Mouse (Mus musculus) CH12.LX (cell line): ENCODE measurements around the gene Kncn. TPM values are rescaled to one million over a fixed set of nuclear protein-coding genes. Genes with fewer than 3 reads are reported as not detected.

ENCODE experiments used
- DNase-seq: peaks from one replicate; pipeline ENCODE4 v3.0.0-alpha.2; 2013; ENCODE audit errors: extremely low read depth
- H3K27ac ChIP-seq: 2 replicates; pipeline ENCODE4 v1.5.1; 2012; ENCODE audit warnings: low read depth, mild to moderate bottlenecking, control low read depth, moderate library complexity; ENCODE audit not compliant: insufficient read depth
- H3K27me3 ChIP-seq: replicated peaks from 2 replicates; pipeline ENCODE3; 2012; ENCODE audit warnings: inconsistent platforms
- H3K36me3 ChIP-seq, 2 experiments: replicated peaks in 1 of 2; 2 replicates each; pipeline versions ENCODE3 to v1.6.1; 2012; ENCODE audit warnings: inconsistent platforms in 1 of 2, low read length in 1 of 2, mild to moderate bottlenecking in 1 of 2, mixed read lengths in 1 of 2, moderate library complexity in 1 of 2; ENCODE audit not compliant: control insufficient read depth in 1 of 2, insufficient read depth in 1 of 2
- H3K4me1 ChIP-seq, 2 experiments: 2 replicates each; pipeline ENCODE4 v1.6.1; 2012; ENCODE audit warnings: inconsistent platforms in 1 of 2, moderate library complexity in 1 of 2; ENCODE audit not compliant: insufficient read depth in 2 of 2, control insufficient read depth in 1 of 2
- H3K4me2 ChIP-seq: 2 replicates; pipeline ENCODE4 v1.6.1; 2012; ENCODE audit warnings: low read depth, mild to moderate bottlenecking, control low read depth; ENCODE audit not compliant: poor library complexity, insufficient read depth, severe bottlenecking
- H3K4me3 ChIP-seq, 3 experiments: fragments of 150-350 bp in 1 of 3; sonication (generic) in 1 of 3; replicated peaks in 1 of 3; 2 replicates each; pipeline versions ENCODE3 to v1.5.1; 2011 to 2012; ENCODE audit warnings: low read depth in 2 of 3, low read length in 2 of 3, mild to moderate bottlenecking in 2 of 3, moderate library complexity in 2 of 3, control low read depth in 1 of 3, improper control_type of control experiment in 1 of 3, inconsistent platforms in 1 of 3, mixed read lengths in 1 of 3; ENCODE audit not compliant: poor library complexity in 1 of 3
- H3K79me2 ChIP-seq: replicated peaks from 2 replicates; pipeline ENCODE4 v1.6.1; 2012; ENCODE audit warnings: mild to moderate bottlenecking, moderate library complexity; ENCODE audit not compliant: control insufficient read depth, poor library complexity, insufficient read depth, severe bottlenecking; ENCODE audit errors: extremely low read depth
- H3K9ac ChIP-seq: 2 replicates; pipeline ENCODE4 v1.6.1; 2012; ENCODE audit warnings: low read depth, mild to moderate bottlenecking, control low read depth, moderate library complexity; ENCODE audit not compliant: insufficient read depth
- H3K9me3 ChIP-seq: replicated peaks from 2 replicates; pipeline ENCODE3; 2012; ENCODE audit warnings: low read length, inconsistent platforms, mixed read lengths
- CHD2 ChIP-seq: IDR thresholded peaks from 2 replicates; pipeline ENCODE4 v1.6.1; 2011; ENCODE audit warnings: low read length, improper control_type of control experiment
- ETS1 ChIP-seq: conservative IDR thresholded peaks from 2 replicates; pipeline ENCODE4 v1.6.1; 2012; ENCODE audit warnings: low read depth, mild to moderate bottlenecking, inconsistent platforms, low read length, improper control_type of control experiment, moderate library complexity
- IRF4 ChIP-seq: IDR thresholded peaks from 2 replicates; pipeline ENCODE4 v1.6.1; 2014; ENCODE audit warnings: low read depth, mild to moderate bottlenecking, inconsistent platforms, low read length, improper control_type of control experiment
- JUN ChIP-seq: IDR thresholded peaks from 2 replicates; pipeline ENCODE4 v1.6.1; 2011; ENCODE audit warnings: low read depth, mild to moderate bottlenecking, low read length, improper control_type of control experiment, moderate library complexity; ENCODE audit not compliant: insufficient read depth
- JUND ChIP-seq: conservative IDR thresholded peaks from 2 replicates; pipeline ENCODE4 v1.6.1; 2011; ENCODE audit warnings: low read depth, low read length, improper control_type of control experiment
- MAX ChIP-seq: IDR thresholded peaks from 2 replicates; pipeline ENCODE4 v1.6.1; 2011; ENCODE audit warnings: low read length, improper control_type of control experiment
- MEF2A ChIP-seq: IDR thresholded peaks from 2 replicates; pipeline ENCODE4 v1.6.1; 2014; ENCODE audit warnings: low read depth, mild to moderate bottlenecking, inconsistent platforms, low read length, improper control_type of control experiment, borderline replicate concordance
- NELFE ChIP-seq: IDR thresholded peaks from 2 replicates; pipeline ENCODE4 v1.6.1; 2011; ENCODE audit warnings: low read depth, low read length, improper control_type of control experiment
- NRF1 ChIP-seq: IDR thresholded peaks from 2 replicates; pipeline ENCODE4 v1.6.1; 2014; ENCODE audit warnings: low read depth, mild to moderate bottlenecking, inconsistent platforms, low read length, improper control_type of control experiment, moderate library complexity
- PAX5 ChIP-seq: IDR thresholded peaks from 2 replicates; pipeline ENCODE4 v1.6.1; 2012; ENCODE audit warnings: low read length, inconsistent platforms, mixed read lengths
- POLR2AphosphoS2 ChIP-seq: IDR thresholded peaks from 2 replicates; pipeline ENCODE4 v1.6.1; 2011; ENCODE audit warnings: low read depth, low read length, improper control_type of control experiment
- RCOR1 ChIP-seq: conservative IDR thresholded peaks from 2 replicates; pipeline ENCODE4 v1.6.1; 2012; ENCODE audit warnings: low read depth, mild to moderate bottlenecking, inconsistent platforms, low read length, improper control_type of control experiment
- SMC3 ChIP-seq: IDR thresholded peaks from 2 replicates; pipeline ENCODE4 v1.6.1; 2011; ENCODE audit warnings: low read depth, low read length, improper control_type of control experiment
- TBP ChIP-seq: conservative IDR thresholded peaks from 2 replicates; pipeline ENCODE4 v1.6.1; 2011; ENCODE audit warnings: low read depth, low read length, improper control_type of control experiment
- USF2 ChIP-seq: conservative IDR thresholded peaks from 2 replicates; pipeline ENCODE4 v1.6.1; 2011; ENCODE audit warnings: low read depth, low read length, improper control_type of control experiment
- ZMIZ1 ChIP-seq: IDR thresholded peaks from 2 replicates; pipeline ENCODE4 v1.6.1; 2012; ENCODE audit warnings: low read depth, mild to moderate bottlenecking, inconsistent platforms, low read length, improper control_type of control experiment
- dilution Hi-C: fragments of 300-500 bp; cut with MboI; formaldehyde crosslinking; loops from 2 replicates; pipeline ENCODE4 v1.14.3; 2020; ENCODE audit warnings: low sequenced_read_pairs; ENCODE audit not compliant: extremely low pct_unique_long_range_greater_than_20kb, extremely low pct_ligation_motif_present
- in situ Hi-C: fragments of 300-500 bp; cut with MboI; formaldehyde crosslinking; loops from 3 replicates; pipeline ENCODE4 v1.14.3; 2019; ENCODE audit warnings: low sequenced_read_pairs, low pct_ligation_motif_present, low pct_unique_long_range_greater_than_20kb, mixed read lengths
- polyA plus RNA-seq: library from polyadenylated mRNA; unstranded; fragments of >175 nt; gene quantifications from 2 replicates; pipeline ENCODE4 v1.2.1, GENCODE M21; 2012; ENCODE audit warnings: low read depth; ENCODE audit not compliant: insufficient read length
- total RNA-seq, 2 experiments: library from RNA; depleted of rRNA; stranded (reverse); fragments of 300-350 nt in 1 of 2; fragments of >200 nt in 1 of 2; gene quantifications; 2 replicates each; pipeline ENCODE4 v1.2.3; 2012 to 2014

Gene Kncn
- total and polyA plus RNA-seq, 3 experiments, result not detected

DNA sequence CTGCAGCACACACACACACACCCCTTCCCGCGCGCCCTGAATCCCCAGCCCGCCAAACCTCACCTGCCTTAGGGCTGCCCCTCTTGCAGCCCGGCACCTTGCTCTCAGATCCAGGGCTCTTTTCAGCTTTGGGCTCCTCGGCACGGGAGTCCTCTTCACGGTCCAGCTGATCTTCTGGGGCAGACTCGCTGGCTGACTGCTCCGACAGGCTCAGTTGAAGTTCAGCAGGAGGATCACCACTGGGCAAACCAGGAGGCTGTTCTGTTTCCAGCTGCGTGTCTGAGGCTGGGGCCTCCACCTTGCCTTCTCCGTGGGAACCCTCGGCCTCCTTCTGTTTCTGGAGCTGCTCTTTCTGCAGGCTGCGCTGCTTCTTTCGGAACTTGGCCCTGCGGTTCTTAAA lies 35.7 kb downstream of the Kncn start:
- Histone ChIP-seq H3K36me3 (no peaks in the 10 kb centered on the region), H3K9ac (no peak overlapping the region), H3K4me3 (no peak overlapping the region), H3K79me2 (no peaks in the 10 kb centered on the region), H3K9me3 (peaks cover 2% of the 10 kb centered on the region), H3K4me2 (no peak overlapping the region), H3K27ac (no peak overlapping the region), H3K27me3 (peaks cover 90% of the 10 kb centered on the region), H3K4me1 (no peaks in the 10 kb centered on the region; a peak in 1 of 4 replicates)
- in situ Hi-C loops (no loop called here), dilution Hi-C loops (no loop called here)
- DNase-seq, result no peak
- TF ChIP-seq ETS1 (no peak), NELFE (no peak), NRF1 (no peak), MAX (no peak), JUND (no peak), RCOR1 (no peak), ZMIZ1 (no peak), JUN (no peak), MEF2A (no peak), USF2 (no peak), PAX5 (no peak)

DNA sequence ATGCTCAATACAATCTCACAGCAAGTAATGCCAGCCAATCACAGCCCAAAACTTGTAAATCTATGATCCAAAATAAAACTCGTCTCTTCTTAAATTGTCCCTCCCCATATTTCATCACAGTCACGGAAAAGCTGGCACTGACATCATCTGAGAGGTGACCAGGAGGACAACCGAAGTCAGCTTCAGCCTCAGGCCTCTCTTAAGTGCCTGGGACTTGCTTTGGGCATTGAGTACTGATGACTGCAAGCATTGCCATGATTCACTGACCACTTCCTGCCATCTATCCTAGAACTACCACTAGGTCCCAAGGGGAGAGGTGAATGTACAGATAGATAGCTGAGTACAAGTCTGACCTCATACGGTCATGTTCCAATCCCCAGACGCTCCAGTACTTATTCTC lies 38.5 kb downstream of the Kncn start:
- no peak overlapping the region for H3K4me2 ChIP-seq
- no peaks in the 10 kb centered on the region for H3K79me2 ChIP-seq
- H3K27ac ChIP-seq, result no peak overlapping the region
- DNase-seq, result no peak
- H3K4me3 ChIP-seq, result no peak overlapping the region
- peaks cover 2% of the 10 kb centered on the region for H3K9me3 ChIP-seq
- peaks cover 82% of the 10 kb centered on the region for H3K27me3 ChIP-seq
- no peaks in the 10 kb centered on the region for H3K36me3 ChIP-seq
- dilution Hi-C loops (no loop called here), in situ Hi-C loops (no loop called here)
- H3K4me1 ChIP-seq, result no peaks in the 10 kb centered on the region; a peak in 1 of 4 replicates
- H3K9ac ChIP-seq, result no peak overlapping the region
- TF ChIP-seq IRF4 (no peak), CHD2 (no peak), POLR2AphosphoS2 (no peak), SMC3 (no peak), TBP (no peak), MAX (no peak), PAX5 (no peak)
